Mouse (Mus musculus) spleen, adult 10 weeks (tissue): Measurements from ENCODE around the gene Ric8b. TPM values are rescaled to one million over a fixed set of nuclear protein-coding genes. Genes with fewer than 3 reads are reported as not detected.

Experiments used
- polyA plus RNA-seq: library from polyadenylated mRNA; stranded (reverse); fragments of 350-450 nt; fragmentation: Illumina TruSeq; extraction: RNeasy Lipid Tissue Mini Kit (QIAGEN cat#74804); gene quantifications from one replicate; pipeline ENCODE4 v1.2.3, GENCODE M21; 2015; ENCODE audit warnings: low replicate concordance; ENCODE audit not compliant: insufficient read depth

Ric8b gene
- 24.5 TPM for polyA plus RNA-seq

DNA sequence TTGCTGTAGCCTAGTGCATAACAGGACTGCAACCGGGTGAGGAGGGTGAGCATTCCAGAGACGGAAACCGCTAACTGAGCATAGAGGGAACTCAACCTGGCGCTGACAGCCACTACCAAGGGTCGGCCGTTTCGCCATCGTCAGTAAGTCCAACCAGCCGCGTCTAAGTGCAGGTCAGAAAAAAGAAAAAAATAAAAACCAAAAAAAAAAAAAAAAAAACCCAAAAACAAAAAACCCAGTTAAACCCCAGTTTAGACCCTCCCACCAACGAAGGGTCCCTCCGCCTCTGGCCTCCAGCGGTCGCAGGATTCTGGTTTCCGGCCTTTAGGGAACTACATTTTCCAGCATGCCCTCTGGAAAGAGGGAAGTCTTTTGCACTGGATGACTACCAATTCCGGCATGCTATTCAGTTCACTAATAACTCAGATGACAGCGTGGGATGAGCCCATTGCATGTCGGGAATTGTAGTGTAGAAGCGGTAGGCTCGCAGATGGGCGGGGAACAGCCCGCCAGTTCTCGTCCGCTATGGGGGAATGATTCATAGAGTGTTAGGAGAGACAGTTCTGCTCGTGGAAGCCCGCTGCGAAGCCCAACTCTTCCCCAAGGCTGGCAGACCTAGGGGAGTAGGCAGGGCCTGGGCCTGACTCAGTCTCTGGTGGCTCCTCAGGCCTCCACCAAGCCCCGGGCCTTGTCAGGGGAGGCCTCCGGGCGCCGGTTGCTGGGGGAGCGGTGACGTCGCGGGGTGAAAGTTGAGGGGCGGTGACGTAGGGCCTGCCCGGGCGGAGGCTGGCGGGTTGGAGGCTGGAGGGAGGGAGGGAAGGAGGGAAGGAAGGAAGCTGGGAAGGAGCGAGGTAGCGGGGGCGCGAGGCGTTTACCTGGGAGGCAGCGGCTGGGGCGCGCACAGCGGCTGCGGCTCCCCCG, at the start of gene Ric8b:
Gene Ric8b (plus strand): TSS at position 807 of the 921 bp plus-strand sequence.

Other genes starting within 250 kb of the Ric8b start
- gene Rfx4, start 161.6 kb upstream of the Ric8b start, polyA plus RNA-seq: not detected
- 0.17 TPM for gene Fhl4, start 184.9 kb downstream of the Ric8b start, polyA plus RNA-seq
- gene Tmem263, start 185.0 kb downstream of the Ric8b start, polyA plus RNA-seq: 16.9 TPM
- 21.1 TPM for gene Mterf2, start 210.4 kb downstream of the Ric8b start, polyA plus RNA-seq